13 mouse cellular contexts compared by ENCODE assay signal in the genomic region with DNA sequence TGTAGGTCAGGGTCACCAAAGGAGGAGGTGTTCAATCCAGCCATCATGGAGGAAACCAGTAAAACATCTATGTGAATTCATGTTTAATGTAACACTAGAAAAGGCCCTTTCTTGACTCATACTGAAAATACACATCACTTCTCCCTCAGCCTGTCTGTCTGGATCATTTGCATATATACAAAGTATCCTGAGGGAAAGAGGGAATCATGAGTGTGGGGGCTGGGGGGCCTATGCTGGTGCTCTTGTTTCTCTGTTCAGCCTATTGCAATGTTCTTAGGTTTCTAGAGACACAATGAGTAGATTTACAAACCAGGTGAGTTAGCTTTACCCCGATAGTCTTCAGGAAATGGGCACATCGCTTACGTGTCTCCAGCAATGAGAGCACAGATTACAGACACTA.
"Had no signal": no experiment of that assay in that cellular context is flagged by ENCODE, and none has a peak within 500 bp of the region (broad histone marks: within the 10 kb centered on the region; RNA-seq: fewer than 3 reads in every experiment).

No protein-coding gene starts in this region.

- H3K4me3 ChIP-seq: midbrain, embryonic 10.5 days; midbrain, embryonic 12.5 days; neural tube, embryonic 12.5 days had no signal

- H3K27ac ChIP-seq: midbrain, embryonic 10.5 days; midbrain, embryonic 12.5 days; neural tube, embryonic 12.5 days had no signal

- DNase-seq: lung, adult 18-20 months; lung, embryonic 14.5 days; lung, postnatal 10 days; lung, postnatal 4 days; midbrain, embryonic 14.5 days; right cerebral cortex, postnatal 14 days; spleen, adult 18-20 months; thymus, adult 18-20 months; thymus, postnatal 14 days; thymus, postnatal 36 days had no signal

- H3K9ac ChIP-seq: lung, embryonic 14.5 days; midbrain, embryonic 12.5 days; neural tube, embryonic 12.5 days had no signal

- H3K9me3 ChIP-seq: midbrain, embryonic 10.5 days; midbrain, embryonic 12.5 days; neural tube, embryonic 12.5 days had no signal

- H3K36me3 ChIP-seq: midbrain, embryonic 10.5 days; midbrain, embryonic 12.5 days; neural tube, embryonic 12.5 days had no signal

- H3K4me1 ChIP-seq: midbrain, embryonic 10.5 days; midbrain, embryonic 12.5 days; neural tube, embryonic 12.5 days had no signal

- H3K4me2 ChIP-seq: lung, embryonic 14.5 days; midbrain, embryonic 12.5 days; neural tube, embryonic 12.5 days had no signal

- H3K27me3 ChIP-seq: midbrain, embryonic 12.5 days; neural tube, embryonic 12.5 days had no signal
